ENCODE assay signal across 33 mouse cellular contexts in genomic region chr3:89166945-89167344, GRCm38 (mm10). TPM values are rescaled to one million over a fixed set of nuclear protein-coding genes. Genes with fewer than 3 reads are reported as not detected.
DNase-seq lines count a peak whose midpoint lies in the region; ATAC-seq lines count a peak whose summit lies in the region.
"Had no signal": no experiment of that assay in that cellular context is flagged by ENCODE, and none has a peak within 500 bp of the region (broad histone marks: within the 10 kb centered on the region; RNA-seq: fewer than 3 reads in every experiment).

No protein-coding gene starts in this region.

- intact Hi-C loops in heart, postnatal 25 days (cut with DNase I) = loop anchor here (5.0 kb wide), 1 partner anchor 75 kb away; the partner anchor contains the start of gene Rusc1
- intact Hi-C loops in left cerebral cortex, postnatal 4 days (cut with DNase I) = no loop called here

- peaks cover 36% of the 10 kb centered on the region for H3K4me1 ChIP-seq in megakaryocyte, embryonic 14.5 days
- peaks cover 28% of the 10 kb centered on the region for H3K4me1 ChIP-seq in embryonic facial prominence, embryonic 10.5 days
- peaks cover 31% of the 10 kb centered on the region for H3K4me1 ChIP-seq in liver, embryonic 13.5 days (replicated peaks)

- ATAC-seq in megakaryocyte, adult 5-6 weeks (ENCODE audit: poor library complexity, severe bottlenecking) = no peak
- ATAC-seq in liver, embryonic 13.5 days (ENCODE audit: low read depth) = no peak
- ATAC-seq: forebrain, postnatal 0 days; inflammation-experienced regulatory T-cells, adult 6 months; midbrain, embryonic 13.5 days; Patski had no signal

- WGBS in embryonic facial prominence, embryonic 10.5 days = 92% methylated on average over 19 of the region's 19 CpGs
- WGBS in liver, embryonic 13.5 days (ENCODE audit: insufficient replicate concordance) = 90% methylated on average over 19 of the region's 19 CpGs

- H3K36me3 ChIP-seq in megakaryocyte, embryonic 14.5 days (replicated peaks; ENCODE audit: low read length) = peaks cover 56% of the 10 kb centered on the region
- H3K36me3 ChIP-seq in embryonic facial prominence, embryonic 10.5 days (replicated peaks) = peaks cover 60% of the 10 kb centered on the region
- peaks cover 55% of the 10 kb centered on the region for H3K36me3 ChIP-seq in liver, embryonic 13.5 days

- no peaks in the 10 kb centered on the region for H3K27me3 ChIP-seq in megakaryocyte, embryonic 14.5 days (replicated peaks)
- H3K27me3 ChIP-seq in embryonic facial prominence, embryonic 10.5 days (replicated peaks; ENCODE audit: low read depth, poor library complexity, severe bottlenecking) = no peaks in the 10 kb centered on the region
- H3K27me3 ChIP-seq in liver, embryonic 13.5 days = no peaks in the 10 kb centered on the region
- H3K27me3 ChIP-seq: CH12.LX; embryonic facial prominence, embryonic 13.5 days; hindbrain, embryonic 12.5 days; limb, embryonic 12.5 days; midbrain, embryonic 13.5 days; Patski had no signal

- H3K9ac ChIP-seq in liver, embryonic 13.5 days = 0 out of 2 replicates have a peak overlapping the region, but pooled peaks have one; percentile 92
- H3K9ac ChIP-seq: forebrain, postnatal 0 days; limb, embryonic 12.5 days; liver, embryonic 14.5 days had no signal

- H3K4me2 ChIP-seq in liver, embryonic 13.5 days = peak overlapping the region; percentile 81

- no peaks in the 10 kb centered on the region for H3K9me3 ChIP-seq in megakaryocyte, embryonic 14.5 days
- no peaks in the 10 kb centered on the region for H3K9me3 ChIP-seq in embryonic facial prominence, embryonic 10.5 days
- H3K9me3 ChIP-seq in liver, embryonic 13.5 days (replicated peaks) = no peaks in the 10 kb centered on the region
- H3K9me3 ChIP-seq: embryonic facial prominence, embryonic 13.5 days; hindbrain, embryonic 12.5 days; limb, embryonic 12.5 days; midbrain, embryonic 13.5 days had no signal

- DNase-seq in heart, adult 11 months = peak; percentile 91
- no peak for DNase-seq in heart, postnatal 25 days (ENCODE audit: low spot score)
- DNase-seq in embryonic facial prominence, embryonic 10.5 days (ENCODE audit: low spot score) = no peak
- no peak for DNase-seq in liver, embryonic 13.5 days
- no peak for DNase-seq in left cerebral cortex, postnatal 4 days
- DNase-seq: adrenal gland, postnatal 10 days; B cell, adult 2 months; cerebellum, adult 9-10 months; embryo, embryonic 11 days; forebrain, postnatal 0 days; heart, postnatal 14 days; kidney, adult 11 months; kidney, postnatal 14 days; layer of hippocampus, adult 9-11 months; lung, embryonic 14.5 days; right cerebral cortex, adult 18-20 months; spleen, adult 18-20 months; thymus, adult 18-20 months; thymus, postnatal 25 days had no signal

- H3K4me3 ChIP-seq in megakaryocyte, embryonic 14.5 days (replicated peaks) = peak overlapping the region; percentile 0
- 0 out of 2 replicates have a peak overlapping the region, but pooled peaks have one; percentile 6 for H3K4me3 ChIP-seq in embryonic facial prominence, embryonic 10.5 days
- no peak overlapping the region for H3K4me3 ChIP-seq in liver, embryonic 13.5 days (replicated peaks)

- H3K27ac ChIP-seq in embryonic facial prominence, embryonic 10.5 days (replicated peaks) = no peak overlapping the region
- H3K27ac ChIP-seq in liver, embryonic 13.5 days = no peak overlapping the region
- H3K27ac ChIP-seq: embryonic facial prominence, embryonic 13.5 days; hindbrain, embryonic 12.5 days; limb, embryonic 12.5 days; liver, embryonic 14.5 days; midbrain, embryonic 13.5 days had no signal

RNA-seq across cellular contexts. Expression of gene Clk2, which starts 2.4 kb away (rescaled TPM):
- 10 to 100 TPM; 18.1 to 18.7 TPM for total RNA-seq in heart, postnatal 25 days (2021)
- 12.9 and 13.3 TPM in 2 replicates for polyA plus RNA-seq in megakaryocyte, embryonic 14.5 days (2012; ENCODE audit: insufficient read depth, low replicate concordance)
- total RNA-seq in megakaryocyte, adult 5-6 weeks (2015) = 38.1 and 38.4 TPM in 2 replicates
- total RNA-seq in megakaryocyte, adult 5-6 weeks (2017) = 47.1 and 48.5 TPM in 2 replicates
- 33.6 and 36.2 TPM in 2 replicates for polyA plus RNA-seq in embryonic facial prominence, embryonic 10.5 days (2016; fragmentation: Nextera tagmentation; extraction: Ambion mirVana)
- polyA plus RNA-seq in liver, embryonic 13.5 days (2015; fragmentation: Nextera tagmentation; extraction: Ambion mirVana) = 10.3 and 10.8 TPM in 2 replicates
- 10 to 100 TPM; 53.8 to 56.6 TPM for total RNA-seq in left cerebral cortex, postnatal 4 days (2021)

RNA-seq across cellular contexts. Expression of gene Hcn3, which starts 6.9 kb away (rescaled TPM):
- under 1 TPM; 0.16 to 0.61 TPM for total RNA-seq in heart, postnatal 25 days (2021)
- polyA plus RNA-seq in megakaryocyte, embryonic 14.5 days (2012; ENCODE audit: insufficient read depth, low replicate concordance) = 0.36 and 0.68 TPM in 2 replicates
- not detected in 2 replicates for total RNA-seq in megakaryocyte, adult 5-6 weeks (2015)
- not detected in 2 replicates for total RNA-seq in megakaryocyte, adult 5-6 weeks (2017)
- polyA plus RNA-seq in embryonic facial prominence, embryonic 10.5 days (2016; fragmentation: Nextera tagmentation; extraction: Ambion mirVana) = 3.5 and 3.6 TPM in 2 replicates
- polyA plus RNA-seq in liver, embryonic 13.5 days (2015; fragmentation: Nextera tagmentation; extraction: Ambion mirVana) = 0.75 and 0.78 TPM in 2 replicates
- 10 to 100 TPM; 68.6 to 73.1 TPM for total RNA-seq in left cerebral cortex, postnatal 4 days (2021)
- total RNA-seq: monocyte, adult 5-6 weeks had no signal

RNA-seq across cellular contexts. Expression of gene Scamp3, which starts 10.3 kb away (rescaled TPM):
- 10 to 100 TPM; 48.9 to 50.2 TPM for total RNA-seq in heart, postnatal 25 days (2021)
- polyA plus RNA-seq in megakaryocyte, embryonic 14.5 days (2012; ENCODE audit: insufficient read depth, low replicate concordance) = 180 and 256 TPM in 2 replicates
- total RNA-seq in megakaryocyte, adult 5-6 weeks (2015) = 43.0 and 52.9 TPM in 2 replicates
- total RNA-seq in megakaryocyte, adult 5-6 weeks (2017) = 17.9 and 18.1 TPM in 2 replicates
- polyA plus RNA-seq in embryonic facial prominence, embryonic 10.5 days (2016; fragmentation: Nextera tagmentation; extraction: Ambion mirVana) = 108 and 117 TPM in 2 replicates
- polyA plus RNA-seq in liver, embryonic 13.5 days (2015; fragmentation: Nextera tagmentation; extraction: Ambion mirVana) = 67.4 and 72.1 TPM in 2 replicates
- total RNA-seq in left cerebral cortex, postnatal 4 days (2021) = 10 to 100 TPM; 85.3 to 89.7 TPM

RNA-seq across cellular contexts. Expression of gene Fam189b, which starts 16.0 kb away (rescaled TPM):
- 1 to 10 TPM; 5.2 to 5.7 TPM for total RNA-seq in heart, postnatal 25 days (2021)
- 23.3 and 39.8 TPM in 2 replicates for polyA plus RNA-seq in megakaryocyte, embryonic 14.5 days (2012; ENCODE audit: insufficient read depth, low replicate concordance)
- total RNA-seq in megakaryocyte, adult 5-6 weeks (2015) = 11.2 and 13.5 TPM in 2 replicates
- total RNA-seq in megakaryocyte, adult 5-6 weeks (2017) = 3.3 and 5.6 TPM in 2 replicates
- polyA plus RNA-seq in embryonic facial prominence, embryonic 10.5 days (2016; fragmentation: Nextera tagmentation; extraction: Ambion mirVana) = 29.0 and 30.8 TPM in 2 replicates
- polyA plus RNA-seq in liver, embryonic 13.5 days (2015; fragmentation: Nextera tagmentation; extraction: Ambion mirVana) = 2.8 and 3.9 TPM in 2 replicates
- total RNA-seq in left cerebral cortex, postnatal 4 days (2021) = 10 to 100 TPM; 51.4 to 56.2 TPM

RNA-seq across cellular contexts. Expression of gene Pklr, which starts 31.0 kb away (rescaled TPM):
- not detected for total RNA-seq in heart, postnatal 25 days (2021)
- polyA plus RNA-seq in megakaryocyte, embryonic 14.5 days (2012; ENCODE audit: insufficient read depth, low replicate concordance) = 0.26 TPM in 1 of 2 replicates, not detected in the other
- 1.2 and 4.0 TPM in 2 replicates for total RNA-seq in megakaryocyte, adult 5-6 weeks (2015)
- total RNA-seq in megakaryocyte, adult 5-6 weeks (2017) = 1.4 and 8.0 TPM in 2 replicates
- 2.8 and 3.2 TPM in 2 replicates for polyA plus RNA-seq in embryonic facial prominence, embryonic 10.5 days (2016; fragmentation: Nextera tagmentation; extraction: Ambion mirVana)
- 133 and 136 TPM in 2 replicates for polyA plus RNA-seq in liver, embryonic 13.5 days (2015; fragmentation: Nextera tagmentation; extraction: Ambion mirVana)
- total RNA-seq in left cerebral cortex, postnatal 4 days (2021) = under 1 TPM; 0.14 to 0.66 TPM
- total RNA-seq: CH12.LX; heart, postnatal 14 days; left cerebral cortex, postnatal 10 days; monocyte, adult 5-6 weeks; neutrophil, adult 5-6 weeks had no signal
- polyA plus RNA-seq: embryonic facial prominence, embryonic 13.5 days; heart, embryonic 14.5 days; inflammation-experienced regulatory T-cells, adult 6 months; midbrain, embryonic 13.5 days had no signal

Comparison
In these comparisons a context has a peak if more than half of its experiments do, and no peak if none do; other contexts are left out.
1. RNA of gene Hcn3, which starts 6.9 kb away (total RNA-seq): 68.6 to 73.1 TPM in left cerebral cortex, postnatal 4 days; 0.16 to 0.61 TPM in heart, postnatal 25 days and not detected in megakaryocyte, adult 5-6 weeks; every median in the first group is over 10 times any median in the second.